8 mouse cellular contexts compared by ENCODE assay signal in the genomic region with DNA sequence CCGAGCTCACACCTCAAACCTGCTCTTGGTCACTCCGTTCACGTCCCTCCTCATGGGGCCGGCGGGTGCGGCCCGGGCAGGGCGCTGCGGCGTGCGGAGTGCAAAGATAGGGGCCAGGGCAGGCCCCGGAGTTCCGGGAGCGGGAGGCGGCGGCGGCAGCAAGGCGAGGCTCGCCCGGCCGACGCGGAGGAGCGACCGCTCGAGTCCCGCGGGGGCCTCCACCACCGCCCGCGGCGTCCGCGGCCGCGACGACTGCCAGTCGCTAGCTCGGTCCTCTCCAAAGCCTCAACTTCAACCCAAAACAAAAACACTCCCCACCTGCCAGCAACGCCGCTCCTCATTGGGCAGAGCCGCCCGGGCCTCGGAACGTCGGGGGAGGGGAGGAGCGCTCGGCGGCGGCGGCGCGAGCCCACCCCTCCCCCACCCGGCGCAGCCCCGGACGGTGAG. TPM values are rescaled to one million over a fixed set of nuclear protein-coding genes. Genes with fewer than 3 reads are reported as not detected.
DNase-seq lines count a peak whose midpoint lies in the region; ATAC-seq lines count a peak whose summit lies in the region.

No protein-coding gene starts in this region.

- H3K27ac ChIP-seq in intestine, embryonic 14.5 days (ENCODE audit: low read depth): peak overlapping the region; percentile 88

- peak overlapping the region; percentile 87 for H3K4me2 ChIP-seq in intestine, embryonic 14.5 days (ENCODE audit: low read length)

- DNase-seq in adipocyte (ENCODE audit: low spot score): peak; percentile 93
- DNase-seq in embryo, embryonic 10 days (ENCODE audit: low spot score): peak; percentile 93
- DNase-seq in gastrocnemius, postnatal 14 days: peak; percentile 93
- DNase-seq in intestine, embryonic 14.5 days (ENCODE audit: low spot score): peak; percentile 99
- peak; percentile 91 to 93 for DNase-seq in left cerebral cortex, postnatal 14 days (ENCODE audit: low spot score in 2 of 2)
- DNase-seq in mesoderm, embryonic 11.5 days (ENCODE audit: low read depth, low spot score): peak; percentile 94
- DNase-seq in right cerebral cortex, postnatal 36 days (ENCODE audit: low spot score in 2 of 2): peak; percentile 86 to 91
- peak; percentile 94 for DNase-seq in yolk sac, embryonic 10.5 days (ENCODE audit: low spot score)

- no peaks in the 10 kb centered on the region for H3K9me3 ChIP-seq in intestine, embryonic 14.5 days (ENCODE audit: control insufficient read depth, low read length)

- peak overlapping the region; percentile 94 for H3K4me3 ChIP-seq in intestine, embryonic 14.5 days (ENCODE audit: low read depth, low read length)

- H3K27me3 ChIP-seq in intestine, embryonic 14.5 days (replicated peaks; ENCODE audit: control insufficient read depth, insufficient read depth, low read length): no peaks in the 10 kb centered on the region

- H3K36me3 ChIP-seq in intestine, embryonic 14.5 days (ENCODE audit: control insufficient read depth, insufficient read depth, low read length): peaks cover 11% of the 10 kb centered on the region

- ATAC-seq in intestine, embryonic 14.5 days (replicated peaks; ENCODE audit: low FRiP score, low TSS enrichment, low read depth): peak; percentile 90

- 1% methylated on average over 46 of the region's 57 CpGs for WGBS in intestine, embryonic 14.5 days

- intact Hi-C loops in gastrocnemius, postnatal 14 days (cut with DNase I; ENCODE audit: low total_unique reads): loop anchor here (10.0 kb wide), 1 partner anchor 115 kb away; no protein-coding TSS in a partner anchor
- intact Hi-C loops in left cerebral cortex, postnatal 14 days (cut with DNase I): no loop called here

- H3K9ac ChIP-seq in intestine, embryonic 14.5 days (ENCODE audit: low read length): peak overlapping the region; percentile 90

- peaks cover 14% of the 10 kb centered on the region for H3K4me1 ChIP-seq in intestine, embryonic 14.5 days (replicated peaks; ENCODE audit: control insufficient read depth, insufficient read depth, low read length)

RNA-seq across cellular contexts. Expression of gene Fbxl20, which starts 0.9 kb away (rescaled TPM):
- 10 to 100 TPM in 1 of 2 experiments, 1 to 10 TPM in 1; 8.9 to 12.1 TPM for total RNA-seq in gastrocnemius, postnatal 14 days (2021)
- 13.0 and 15.5 TPM in 2 replicates for polyA plus RNA-seq in intestine, embryonic 14.5 days (2014; fragmentation: Nextera tagmentation; extraction: Ambion mirVana)
- 10 to 100 TPM; 31.1 to 35.7 TPM for total RNA-seq in left cerebral cortex, postnatal 14 days (2021)

RNA-seq across cellular contexts. Expression of gene Med1, which starts 43.8 kb away (rescaled TPM):
- 10 to 100 TPM; 23.0 to 24.6 TPM for total RNA-seq in gastrocnemius, postnatal 14 days (2021)
- 57.1 and 63.2 TPM in 2 replicates for polyA plus RNA-seq in intestine, embryonic 14.5 days (2014; fragmentation: Nextera tagmentation; extraction: Ambion mirVana)
- total RNA-seq in left cerebral cortex, postnatal 14 days (2021): 10 to 100 TPM; 46.9 to 52.8 TPM

RNA-seq across cellular contexts. Expression of gene Cdk12, which starts 53.5 kb away (rescaled TPM):
- total RNA-seq in gastrocnemius, postnatal 14 days (2021): 10 to 100 TPM; 14.6 to 17.0 TPM
- polyA plus RNA-seq in intestine, embryonic 14.5 days (2014; fragmentation: Nextera tagmentation; extraction: Ambion mirVana): 13.9 and 14.3 TPM in 2 replicates
- 10 to 100 TPM; 34.2 to 34.8 TPM for total RNA-seq in left cerebral cortex, postnatal 14 days (2021)

Comparison
In these comparisons a context has a peak if more than half of its experiments do, and no peak if none do; other contexts are left out.
1. Peak in every context shown above with its lines: DNase-seq, ATAC-seq, H3K4me3 ChIP-seq and H3K27ac ChIP-seq.